Mouse (Mus musculus): ENCODE results near the gene Mpnd. TPM values are rescaled to one million over a fixed set of nuclear protein-coding genes. Genes with fewer than 3 reads are reported as not detected.
"Not testable (repeated sequence)": the region's sequence is repeated elsewhere in the genome, so short reads cannot be mapped to it uniquely, and the experiment has no call there.

Gene Mpnd
- total RNA-seq, 2 experiments from 2014 or later: 59.7 to 60.5 TPM

- DNase-seq: peak in 1 of 2 experiments; percentile 12
These were observed 33.2 kb downstream of the Mpnd start for GRCm38 (mm10) chr17:56038583-56039261.

GRCm38 (mm10) chr17:56039345-56039744, 33.8 kb downstream of the Mpnd start:
- no peak for DNase-seq

- peak; percentile 98 to 99 for DNase-seq
These were observed 34.7 kb downstream of the Mpnd start, which contains the start of gene Chaf1a for GRCm38 (mm10) chr17:56040030-56040856. Gene Chaf1a (plus strand): TSS chr17:56040439.

GRCm38 (mm10) chr17:56040857-56041163, 35.3 kb downstream of the Mpnd start:
- no peak for DNase-seq

GRCm38 (mm10) chr17:56051369-56051768, 45.9 kb downstream of the Mpnd start:
- no peak for DNase-seq

- DNase-seq: no peak
These were observed 49.4 kb downstream of the Mpnd start for GRCm38 (mm10) chr17:56054938-56055337.

GRCm38 (mm10) chr17:56055945-56056678, 50.6 kb downstream of the Mpnd start:
- DNase-seq: no peak

- no peak for DNase-seq
These were observed 52.0 kb downstream of the Mpnd start for GRCm38 (mm10) chr17:56057381-56058120.

GRCm38 (mm10) chr17:56062081-56062480, 56.6 kb downstream of the Mpnd start:
- no peak for DNase-seq

- not testable (repeated sequence) for DNase-seq
These were observed 60.2 kb downstream of the Mpnd start for GRCm38 (mm10) chr17:56065715-56066114.

Other genes starting within 250 kb of the Mpnd start
- 1 to 10 TPM; 3.1 to 4.9 TPM for gene Zfp119a, start 126.8 kb upstream of the Mpnd start, total RNA-seq (2021)
- gene Zfp959, start 113.6 kb upstream of the Mpnd start, total RNA-seq (2021): 1 to 10 TPM; 4.5 to 4.9 TPM
- gene Zfp119b, start 56.2 kb upstream of the Mpnd start, total RNA-seq (2021): 1 to 10 TPM; 2.4 TPM
- 1 to 10 TPM in 1 of 2 experiments, under 1 TPM in 1; 0.69 to 1.1 TPM for gene Ebi3, start 53.1 kb upstream of the Mpnd start, total RNA-seq (2021)
- 1 to 10 TPM; 7.5 to 8.6 TPM for gene Yju2, start 46.6 kb upstream of the Mpnd start, total RNA-seq (2021)
- 1 to 10 TPM; 1.1 to 1.9 TPM for gene Shd, start 35.2 kb upstream of the Mpnd start, total RNA-seq (2021)
- not detected for gene Fsd1, start 19.2 kb upstream of the Mpnd start, total RNA-seq (2021)
- 10 to 100 TPM; 12.3 to 12.9 TPM for gene Stap2, start 127 bp upstream of the Mpnd start, total RNA-seq (2021)
- 10 to 100 TPM; 11.7 to 13.7 TPM for gene Sh3gl1, start 30.9 kb downstream of the Mpnd start, total RNA-seq (2021)
- gene Chaf1a, start 34.7 kb downstream of the Mpnd start, total RNA-seq (2021): 1 to 10 TPM; 1.1 to 1.3 TPM
- 10 to 100 TPM; 51.4 to 57.0 TPM for gene Ubxn6, start 69.3 kb downstream of the Mpnd start, total RNA-seq (2021)
- gene Hdgfl2, start 73.9 kb downstream of the Mpnd start, total RNA-seq (2021): 10 to 100 TPM; 30.6 to 37.2 TPM
- gene Plin4, start 104.1 kb downstream of the Mpnd start, total RNA-seq (2021): 100 to 1,000 TPM; 118 to 175 TPM
- 100 to 1,000 TPM; 166 TPM for gene Plin5, start 111.9 kb downstream of the Mpnd start, total RNA-seq (2021)
- 10 to 100 TPM; 56.2 to 65.4 TPM for gene Lrg1, start 116.3 kb downstream of the Mpnd start, total RNA-seq (2021)
- 10 to 100 TPM; 12.5 to 13.5 TPM for gene Sema6b, start 134.6 kb downstream of the Mpnd start, total RNA-seq (2021)
- gene Tnfaip8l1, start 156.8 kb downstream of the Mpnd start, total RNA-seq (2021): 1 to 10 TPM; 1.3 to 1.5 TPM
- 10 to 100 TPM; 25.4 to 26.1 TPM for gene Mydgf, start 178.2 kb downstream of the Mpnd start, total RNA-seq (2021)
- gene Dpp9, start 213.2 kb downstream of the Mpnd start, total RNA-seq (2021): 10 to 100 TPM; 43.7 to 44.3 TPM

Measured in heart, adult 18-20 months (tissue).